Mouse (Mus musculus): ENCODE measurements around the gene Fam184a.

DNA sequence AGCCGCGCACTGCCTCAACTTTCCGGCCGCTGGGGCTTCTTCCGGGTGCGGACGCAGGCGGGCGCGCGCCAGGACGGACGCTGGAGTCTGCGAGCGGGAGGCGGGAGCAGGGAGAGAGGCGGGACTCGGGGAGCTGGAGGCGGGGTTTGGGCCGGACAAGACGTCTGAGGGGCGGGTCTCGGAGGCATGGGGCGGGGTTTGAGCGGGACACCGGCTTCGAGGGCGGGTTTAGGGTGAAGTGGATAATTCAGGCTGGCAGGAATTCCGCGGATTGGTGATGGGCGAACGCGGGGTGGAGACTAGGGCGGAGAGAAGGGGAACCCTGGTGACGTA lies 121.0 kb downstream of the Fam184a start:
- TF ChIP-seq POLR2A (IDR thresholded peaks at IDR 0.05; ENCODE audit: low read depth, low read length) = no peak
- no peak for TF ChIP-seq CTCF (conservative IDR thresholded peaks at IDR 0.05; ENCODE audit: insufficient read depth, insufficient read length, low read depth, low read length)

Data from kidney, adult 2 months (tissue).